Mouse (Mus musculus) heart, postnatal 14 days (tissue): Measurements from ENCODE around the gene Slc17a5. TPM values are rescaled to one million over a fixed set of nuclear protein-coding genes. Genes with fewer than 3 reads are reported as not detected.

Experiments
- DNase-seq, 2 experiments: peaks; one replicate each; pipeline ENCODE4 v3.0.0; 2021 to 2022
- intact Hi-C: fragments of 180-260 bp; cut with DNase I; formaldehyde crosslinking; loops from one replicate; pipeline ENCODE4 v1.15.1; 2025
- long read RNA-seq, 2 experiments: library from polyadenylated mRNA; stranded (forward); transcript quantifications; one replicate each; pipeline ENCODE4 v2.0.0; 2021
- total RNA-seq, 2 experiments: library from RNA; stranded (reverse); gene quantifications; 2 replicates each; pipeline ENCODE4 v1.2.3; 2021

Slc17a5 gene
- 1 to 10 TPM; 5.7 to 6.9 TPM for total RNA-seq
- long read RNA-seq, experiment 1, transcript Slc17a5-201 (11 exons, 3,236 nt), result major isoform, 7 of 10 reads
- long read RNA-seq, experiment 1, partial matches to known transcripts, result 1 of 10 reads
- long read RNA-seq, experiment 1, other reads (novel, unspliced or antisense), result 2 of 10 reads
- long read RNA-seq, experiment 2, transcript Slc17a5-201 (11 exons, 3,236 nt), result major isoform, 7 of 8 reads
- long read RNA-seq, experiment 2, partial matches to known transcripts, result 0 of 8 reads
- long read RNA-seq, experiment 2, other reads (novel, unspliced or antisense), result 1 of 8 reads

DNA sequence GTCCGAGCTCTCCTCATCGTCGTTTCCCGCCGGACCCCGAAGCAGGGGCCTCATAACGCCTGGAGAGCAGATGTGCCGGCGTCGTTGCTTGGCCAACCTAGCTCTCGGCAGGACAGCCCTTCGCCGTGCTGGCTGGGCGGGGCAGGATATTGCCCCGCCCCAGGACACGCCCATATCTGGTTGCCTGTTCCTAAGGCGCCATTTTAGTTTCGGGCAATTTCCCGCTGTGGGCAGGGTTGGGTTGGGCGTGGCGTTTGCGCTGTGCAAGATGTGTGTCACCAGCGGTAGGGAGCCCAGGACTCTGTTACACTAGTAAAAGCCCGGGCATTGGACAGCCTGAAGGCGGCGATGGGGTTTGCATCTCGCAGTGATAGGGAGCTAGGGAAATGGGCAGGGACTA is at the start of gene Slc17a5:
Gene Slc17a5 (minus strand): TSS at position 128 of the 400 bp plus-strand sequence.
- peak; percentile 93 to 97 for DNase-seq
- intact Hi-C loops, result no loop called here

DNA sequence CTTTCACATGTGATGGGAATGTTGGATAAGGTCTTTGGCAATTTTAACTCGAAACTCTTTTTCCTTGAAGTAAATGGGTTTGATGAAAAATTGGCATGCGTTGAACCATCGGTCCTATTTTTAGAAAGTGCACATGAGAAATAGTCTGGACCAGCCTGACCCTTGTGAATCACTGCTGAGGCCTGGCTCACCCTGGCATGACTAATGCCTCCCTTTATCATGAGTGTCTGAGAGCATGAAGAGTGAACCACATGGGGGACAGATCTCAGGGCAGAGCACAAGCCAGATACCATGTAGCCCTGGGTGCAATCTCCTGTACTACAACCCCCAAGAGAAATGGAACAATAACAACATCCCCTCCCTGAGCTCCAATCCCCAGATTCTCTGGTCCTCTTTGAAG is 46.1 kb upstream of the Slc17a5 start:
- DNase-seq, result no peak
- intact Hi-C loops, result no loop called here

DNA sequence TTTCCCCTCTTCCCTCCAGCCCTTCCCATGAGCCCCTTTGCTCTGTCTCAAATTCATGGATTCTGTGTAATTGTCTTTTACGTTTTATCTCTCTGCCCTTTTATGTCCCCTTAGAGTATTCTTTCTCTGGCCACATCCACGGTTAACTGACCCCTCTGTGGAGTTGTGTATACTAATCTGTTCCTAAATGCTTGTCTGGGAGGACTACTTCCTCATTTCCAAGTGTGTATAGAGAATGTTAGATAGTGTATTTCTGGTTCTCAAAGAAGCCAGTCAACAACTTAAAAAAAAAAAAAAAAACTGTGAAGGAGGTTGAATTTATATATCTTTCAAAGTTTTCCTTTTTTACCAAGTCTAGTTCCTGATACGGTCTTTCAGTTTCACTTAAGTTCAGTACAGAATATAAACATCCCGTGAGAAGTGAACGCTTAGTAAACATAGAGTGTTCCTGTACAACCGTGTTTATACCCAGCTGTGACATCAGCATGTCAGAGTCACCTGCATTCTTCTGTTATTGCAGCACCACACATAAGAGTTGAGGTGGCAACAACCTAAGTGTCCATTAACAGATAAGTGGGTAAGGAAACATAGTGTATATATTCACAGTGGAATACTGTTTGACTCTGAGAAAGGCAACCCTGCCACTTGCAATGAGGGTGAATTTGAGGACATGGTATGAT is 44.1 kb upstream of the Slc17a5 start:
- intact Hi-C loops, result no loop called here
- DNase-seq, result no peak

DNA sequence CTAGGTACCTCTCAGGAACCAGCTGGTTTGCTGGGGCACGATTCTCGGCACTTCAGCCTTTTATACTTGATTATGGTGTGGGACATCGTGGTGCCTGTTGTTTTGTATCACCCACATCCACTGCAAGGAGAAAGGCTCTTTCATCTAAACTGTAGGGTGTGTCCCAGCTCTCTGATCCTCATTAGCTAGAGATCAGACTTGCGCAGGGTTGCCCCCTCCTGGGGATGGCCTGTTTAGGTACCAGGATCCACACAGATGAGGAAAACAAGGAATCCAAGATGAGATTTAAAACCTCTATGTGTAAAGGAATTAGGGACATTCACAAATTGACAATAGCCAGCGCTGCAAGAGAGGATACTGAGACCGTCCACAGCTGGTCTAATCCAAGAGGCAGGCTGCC is 42.1 kb upstream of the Slc17a5 start:
- intact Hi-C loops, result loop anchor here (1.0 kb wide), 1 partner anchor 29 kb away; no protein-coding TSS in a partner anchor
- DNase-seq, result peak; percentile 16 to 19

GRCm38 (mm10) chr9:78623301-78623747 is 35.5 kb upstream of the Slc17a5 start:
- DNase-seq, result no peak
- intact Hi-C loops, result no loop called here

DNA sequence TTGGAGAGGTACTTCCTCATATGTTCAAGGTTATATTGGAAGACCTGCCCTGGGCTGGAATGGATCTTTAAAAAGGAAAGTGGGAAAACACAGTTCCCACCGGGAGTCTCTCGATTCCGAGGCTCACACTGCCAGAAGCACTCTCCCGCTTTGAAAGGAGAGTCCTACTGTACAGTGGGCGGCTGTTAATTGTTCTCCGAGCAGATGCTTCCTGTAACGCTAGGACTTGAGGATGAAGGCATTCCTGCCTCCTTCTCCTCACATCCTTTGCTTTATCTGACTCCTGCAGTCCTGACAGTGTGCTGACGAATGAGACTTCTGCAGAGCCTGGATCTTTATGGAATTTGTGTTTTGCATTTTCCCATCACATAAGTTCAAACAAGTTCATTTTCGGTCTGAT is 31.4 kb upstream of the Slc17a5 start:
- intact Hi-C loops, result no loop called here
- peak; percentile 6 to 29 for DNase-seq

- peak; percentile 47 for DNase-seq
- intact Hi-C loops, result no loop called here
Observed at GRCm38 (mm10) chr9:78615401-78616021, 27.7 kb upstream of the Slc17a5 start, which contains the start of gene Cd109. Cd109 (plus strand) TSS chr9:78615546.

DNA sequence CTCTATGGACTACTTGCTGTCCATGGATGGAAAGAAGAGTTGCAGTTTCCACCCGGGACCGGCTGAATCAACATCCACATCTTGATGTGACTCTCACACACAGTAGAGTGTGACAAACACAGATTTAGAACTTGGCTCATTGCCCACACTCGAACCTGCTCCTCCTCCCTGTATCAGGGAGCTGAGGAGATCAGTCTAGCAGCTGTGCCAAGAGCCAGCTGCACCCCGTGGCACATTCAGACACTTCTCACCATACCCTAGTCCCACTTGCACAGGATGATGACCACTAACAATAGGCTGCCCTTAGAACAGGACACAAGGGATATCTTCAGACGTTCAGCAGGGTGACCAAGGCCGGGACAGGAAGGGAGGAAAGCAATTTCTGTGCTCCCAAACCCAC is 26.4 kb upstream of the Slc17a5 start:
- intact Hi-C loops, result no loop called here
- peak in 1 of 2 experiments; percentile 18 for DNase-seq

GRCm38 (mm10) chr9:78601046-78601730 is 13.3 kb upstream of the Slc17a5 start:
- peak; percentile 30 to 55 for DNase-seq
- intact Hi-C loops, result loop anchor here (1.0 kb wide), 1 partner anchor 29 kb away; no protein-coding TSS in a partner anchor

DNA sequence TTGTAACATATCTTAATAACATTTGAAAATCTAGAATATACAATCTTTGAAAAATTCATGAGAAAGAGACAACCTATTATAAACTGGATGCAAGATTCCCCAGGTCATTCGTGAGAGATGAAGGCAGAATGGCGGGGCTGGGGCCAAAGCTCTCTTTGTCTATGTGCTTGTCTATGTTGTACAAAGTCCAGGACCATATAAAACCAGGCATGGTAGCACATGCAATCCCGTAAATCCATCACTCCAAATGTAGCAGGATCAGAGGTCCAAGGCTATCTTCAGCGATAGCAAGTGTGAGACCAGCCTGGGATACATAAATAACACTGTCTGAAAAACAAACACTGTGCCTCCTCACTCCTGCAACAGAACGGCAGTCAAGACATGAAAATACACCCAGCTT is 12.1 kb upstream of the Slc17a5 start:
- no peak for DNase-seq
- intact Hi-C loops, result no loop called here

- intact Hi-C loops, result no loop called here
- peak; percentile 31 to 53 for DNase-seq
Observed at GRCm38 (mm10) chr9:78596834-78597233, 9.0 kb upstream of the Slc17a5 start.

DNA sequence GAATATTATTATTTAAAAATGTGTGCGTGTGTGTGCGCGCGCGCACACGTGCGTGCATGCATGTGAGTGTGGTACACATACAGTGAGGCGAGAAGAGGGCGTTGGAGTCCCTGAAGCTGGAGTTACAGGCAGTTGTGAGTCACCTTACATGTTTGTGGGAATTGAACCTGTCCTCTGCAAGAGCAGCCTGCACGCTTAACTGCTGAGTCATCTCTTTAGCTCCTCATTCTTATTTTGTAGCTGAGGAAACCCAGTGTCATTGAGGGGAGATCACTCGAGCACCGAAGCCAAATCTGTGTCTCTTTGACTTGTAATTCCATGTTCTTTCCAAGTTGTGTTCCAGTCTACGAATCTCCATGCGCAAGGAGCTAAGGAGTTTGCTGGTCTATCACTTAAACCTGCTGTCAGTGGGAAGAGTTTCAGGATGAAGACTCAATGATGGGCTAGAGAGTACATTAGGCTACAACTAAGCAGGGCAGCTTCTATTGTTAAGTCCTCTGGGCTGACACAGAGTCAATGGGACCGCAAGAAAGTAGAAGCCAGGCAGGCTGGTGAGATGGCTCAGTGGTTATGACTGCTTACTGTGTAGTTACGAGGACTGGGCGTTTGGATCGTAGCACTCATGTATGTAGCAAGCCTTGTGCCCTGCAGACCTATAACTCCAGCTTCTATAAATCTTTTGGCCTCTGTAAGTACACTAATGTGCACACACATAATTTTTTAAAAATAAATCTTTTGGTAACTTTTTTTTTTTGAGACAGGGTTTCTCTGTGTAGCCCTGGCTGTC is 8.1 kb upstream of the Slc17a5 start:
- intact Hi-C loops, result no loop called here
- no peak for DNase-seq

DNA sequence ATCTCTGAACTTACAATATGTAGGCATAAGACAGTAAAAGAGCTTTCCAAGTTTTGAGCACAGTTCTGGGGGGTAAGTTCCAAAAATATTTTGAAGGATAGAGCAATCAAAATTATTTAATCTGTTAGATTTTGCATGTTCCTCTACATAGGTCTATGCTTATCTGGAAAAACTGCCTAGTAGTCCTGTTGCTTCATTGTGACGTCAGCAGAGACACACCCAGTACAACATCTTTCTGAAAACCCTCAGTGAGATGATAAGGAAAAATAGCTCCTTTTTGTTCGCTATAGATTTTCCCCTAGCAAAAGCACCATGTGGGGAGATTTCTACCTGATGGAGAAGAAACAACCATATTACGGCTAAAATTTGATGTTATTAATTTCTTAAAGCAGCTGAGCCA is 7.4 kb upstream of the Slc17a5 start:
- DNase-seq, result no peak
- intact Hi-C loops, result no loop called here

- intact Hi-C loops, result no loop called here
- DNase-seq, result no peak
Observed at GRCm38 (mm10) chr9:78590471-78590870, 2.6 kb upstream of the Slc17a5 start.

- intact Hi-C loops, result no loop called here
- DNase-seq, result peak; percentile 22 to 35
Observed at GRCm38 (mm10) chr9:78588411-78589033, 681 bp upstream of the Slc17a5 start.

- intact Hi-C loops, result no loop called here
- peak in 1 of 2 experiments; percentile 43 for DNase-seq
Observed at GRCm38 (mm10) chr9:78587218-78587883, 490 bp downstream of the Slc17a5 start.

DNA sequence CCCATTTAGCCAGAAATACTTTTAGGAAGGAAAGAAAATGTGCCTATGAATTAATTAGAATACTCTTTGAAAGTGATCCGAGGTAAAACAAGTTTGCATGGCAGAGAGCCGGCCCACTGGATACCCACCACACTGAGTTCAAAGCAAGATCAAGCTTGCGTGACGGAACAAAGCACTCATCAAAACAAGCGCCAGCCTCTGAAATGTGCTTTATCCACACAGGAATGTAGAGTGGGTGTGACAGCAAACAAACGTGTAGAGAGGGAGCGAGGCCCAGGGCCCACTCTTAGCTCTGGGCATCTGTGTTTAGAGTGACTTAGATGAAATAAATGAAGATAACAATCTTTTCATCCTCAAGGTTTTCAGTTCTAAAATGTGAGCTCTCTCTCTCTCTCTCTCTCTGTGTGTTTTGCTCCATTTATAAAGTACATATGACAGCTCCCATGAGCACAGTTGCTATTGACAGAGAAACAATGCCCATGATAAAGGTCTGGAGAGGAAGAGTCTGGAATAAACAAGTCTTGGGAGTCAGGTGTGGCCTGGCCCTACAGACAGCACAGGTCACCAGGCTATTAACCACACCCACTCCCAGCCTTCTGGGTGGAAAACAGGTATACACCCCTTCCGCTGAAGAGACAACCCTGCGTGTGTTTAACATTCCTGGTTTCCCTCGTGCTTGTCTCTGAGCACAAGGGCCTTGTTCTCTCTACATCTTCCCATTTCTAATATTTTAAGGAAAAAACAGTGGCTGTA is 8.0 kb downstream of the Slc17a5 start:
- no peak for DNase-seq
- intact Hi-C loops, result no loop called here

GRCm38 (mm10) chr9:78578824-78579223 is 9.0 kb downstream of the Slc17a5 start:
- intact Hi-C loops, result no loop called here
- no peak for DNase-seq
